Mouse (Mus musculus): ENCODE results near the gene Hyls1. TPM values are rescaled to one million over a fixed set of nuclear protein-coding genes. Genes with fewer than 3 reads are reported as not detected.

Gene Hyls1
- polyA plus RNA-seq, 1 experiment: 5.4 TPM

DNA sequence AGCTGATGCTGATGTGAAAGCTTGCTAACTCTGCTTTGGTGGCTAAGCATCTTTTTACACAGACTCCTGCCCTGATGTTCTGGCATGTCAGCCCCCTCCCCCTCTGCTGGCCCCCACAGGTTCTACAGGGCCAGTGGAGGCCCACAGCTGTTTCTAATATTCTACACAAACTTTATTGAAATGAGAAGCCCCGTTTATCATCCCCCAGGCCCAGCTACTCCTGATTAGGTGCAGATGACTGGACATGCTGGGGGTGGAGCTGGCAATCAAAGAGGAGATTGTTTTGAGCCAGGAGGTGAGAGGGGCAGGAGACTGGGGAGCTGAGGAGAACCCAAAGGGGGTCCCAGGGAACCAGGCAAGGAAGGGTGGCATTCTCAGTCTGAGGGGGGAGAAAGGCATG lies 40.4 kb downstream of the Hyls1 start:
- TF ChIP-seq POLR2A (IDR thresholded peaks at IDR 0.05; ENCODE audit: extremely low read depth, insufficient read depth, low read length) (no peak), CTCF (IDR thresholded peaks at IDR 0.05; ENCODE audit: extremely low read depth, insufficient read depth, low read length) (no peak)
- Histone ChIP-seq H3K4me1 (ENCODE audit: control insufficient read depth, insufficient read depth, low read length) (no peaks in the 10 kb centered on the region), H3K4me3 (ENCODE audit: insufficient read depth, low read length) (no peak overlapping the region), H3K27ac (ENCODE audit: insufficient read depth, low read length) (no peak overlapping the region)

DNA sequence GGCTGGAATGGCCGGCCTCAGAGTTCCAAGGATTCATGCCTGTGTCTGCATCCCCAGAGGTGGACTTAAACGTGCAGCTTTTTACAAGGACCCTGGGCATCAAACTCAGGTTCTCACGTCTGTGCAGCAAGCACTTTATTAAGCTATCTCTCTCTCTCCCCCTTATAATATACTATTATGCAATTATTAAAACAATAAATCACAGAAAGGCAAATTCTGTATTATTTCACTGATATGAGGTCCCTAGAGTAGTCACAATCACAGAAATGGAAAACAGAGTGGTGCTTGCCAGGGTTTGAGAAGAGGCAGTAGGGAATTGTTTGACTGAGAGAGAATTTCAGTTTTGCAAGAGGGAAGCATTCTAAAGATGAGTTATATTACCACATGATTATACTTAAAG lies 41.1 kb downstream of the Hyls1 start:
- TF ChIP-seq POLR2A (IDR thresholded peaks at IDR 0.05; ENCODE audit: extremely low read depth, insufficient read depth, low read length) (no peak), CTCF (IDR thresholded peaks at IDR 0.05; ENCODE audit: extremely low read depth, insufficient read depth, low read length) (no peak)
- H3K27ac ChIP-seq (ENCODE audit: insufficient read depth, low read length): no peak overlapping the region
- H3K4me3 ChIP-seq (ENCODE audit: insufficient read depth, low read length): no peak overlapping the region
- no peaks in the 10 kb centered on the region for H3K4me1 ChIP-seq (ENCODE audit: control insufficient read depth, insufficient read depth, low read length)

GRCm38 (mm10) chr9:35523941-35524411 lies 46.2 kb downstream of the Hyls1 start:
- no peak overlapping the region for H3K4me3 ChIP-seq (ENCODE audit: insufficient read depth, low read length)

DNA sequence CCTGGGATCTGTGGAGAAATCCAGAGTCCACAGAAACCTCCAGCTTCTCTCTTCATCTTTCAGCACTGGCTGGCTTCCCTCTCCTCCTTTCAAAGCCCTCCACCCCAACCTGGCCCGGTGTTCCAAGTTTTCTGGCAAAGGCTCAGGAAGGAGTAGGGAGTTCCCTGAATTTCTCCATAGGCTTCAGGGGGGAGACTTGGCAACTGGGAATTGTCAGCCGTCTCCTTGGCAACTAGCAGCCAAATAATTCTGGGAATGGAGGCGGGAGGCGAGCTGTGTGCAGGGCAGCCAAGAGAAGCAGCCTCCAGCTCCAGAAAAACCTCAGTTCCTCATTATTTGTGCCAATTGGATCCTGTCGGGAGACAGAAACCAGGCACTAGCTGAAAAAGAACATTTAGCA lies 46.7 kb downstream of the Hyls1 start:
- no peaks in the 10 kb centered on the region for H3K4me1 ChIP-seq (ENCODE audit: control insufficient read depth, insufficient read depth, low read length)
- H3K4me3 ChIP-seq (ENCODE audit: insufficient read depth, low read length): no peak overlapping the region
- no peak for TF ChIP-seq POLR2A (IDR thresholded peaks at IDR 0.05; ENCODE audit: extremely low read depth, insufficient read depth, low read length)
- TF ChIP-seq CTCF (IDR thresholded peaks at IDR 0.05; ENCODE audit: extremely low read depth, insufficient read depth, low read length): no peak
- 0 out of 2 replicates have a peak overlapping the region, but pooled peaks have one; percentile 44 for H3K27ac ChIP-seq (ENCODE audit: insufficient read depth, low read length)

More at GRCm38 (mm10) chr9:35523941-35524411, 46.2 kb downstream of the Hyls1 start:
- H3K27ac ChIP-seq (ENCODE audit: insufficient read depth, low read length): peak overlapping the region; percentile 44; the same call in 1 of the 2 replicates
- no peaks in the 10 kb centered on the region for H3K4me1 ChIP-seq (ENCODE audit: control insufficient read depth, insufficient read depth, low read length)
- TF ChIP-seq POLR2A (IDR thresholded peaks at IDR 0.05; ENCODE audit: extremely low read depth, insufficient read depth, low read length) (no peak), CTCF (IDR thresholded peaks at IDR 0.05; ENCODE audit: extremely low read depth, insufficient read depth, low read length) (peak; percentile 81)

- Histone ChIP-seq H3K4me3 (ENCODE audit: insufficient read depth, low read length) (no peak overlapping the region), H3K4me1 (ENCODE audit: control insufficient read depth, insufficient read depth, low read length) (no peaks in the 10 kb centered on the region), H3K27ac (ENCODE audit: insufficient read depth, low read length) (no peak overlapping the region)
- TF ChIP-seq POLR2A (IDR thresholded peaks at IDR 0.05; ENCODE audit: extremely low read depth, insufficient read depth, low read length): no peak
- TF ChIP-seq CTCF (IDR thresholded peaks at IDR 0.05; ENCODE audit: extremely low read depth, insufficient read depth, low read length): no peak
Measured at GRCm38 (mm10) chr9:35522821-35523515, 47.2 kb downstream of the Hyls1 start.

GRCm38 (mm10) chr9:35522241-35522640 lies 48.0 kb downstream of the Hyls1 start:
- Histone ChIP-seq H3K4me1 (ENCODE audit: control insufficient read depth, insufficient read depth, low read length) (no peaks in the 10 kb centered on the region), H3K27ac (ENCODE audit: insufficient read depth, low read length) (no peak overlapping the region), H3K4me3 (ENCODE audit: insufficient read depth, low read length) (no peak overlapping the region)
- TF ChIP-seq POLR2A (IDR thresholded peaks at IDR 0.05; ENCODE audit: extremely low read depth, insufficient read depth, low read length) (no peak), CTCF (IDR thresholded peaks at IDR 0.05; ENCODE audit: extremely low read depth, insufficient read depth, low read length) (no peak)

DNA sequence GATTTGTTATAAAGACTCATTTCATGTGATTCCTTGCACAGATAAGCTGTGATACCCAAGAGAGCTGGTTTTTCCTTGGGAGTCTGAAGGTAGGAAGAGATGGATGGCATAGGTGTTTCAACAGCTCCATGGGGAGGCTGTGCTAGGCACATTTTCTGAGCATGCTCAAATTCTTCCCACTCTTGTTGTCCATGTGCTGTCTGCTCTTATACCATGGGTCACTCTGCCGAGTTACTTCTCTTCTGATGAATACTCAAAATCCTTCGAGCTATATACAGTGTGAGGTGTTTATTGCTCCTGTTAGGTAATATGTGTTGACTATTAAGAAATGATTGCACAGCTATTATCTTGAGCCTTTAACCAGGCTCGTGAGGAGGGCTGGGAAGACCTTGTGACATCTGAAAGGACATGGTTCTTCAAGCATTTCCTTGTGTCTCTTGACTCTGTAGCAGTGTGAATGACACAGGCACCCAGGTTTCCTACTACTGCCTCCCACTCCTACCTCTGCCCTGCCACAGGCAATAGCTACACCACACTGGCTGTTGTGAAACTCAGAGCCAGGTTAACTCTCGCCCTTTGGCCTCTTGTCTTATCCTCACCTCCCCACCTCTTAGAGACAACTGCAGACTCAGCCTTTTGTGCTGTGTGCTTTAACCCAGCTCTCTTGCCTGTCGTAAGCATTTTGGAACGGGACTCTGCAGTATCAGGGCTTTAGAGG lies 49.4 kb downstream of the Hyls1 start:
- no peak overlapping the region for H3K4me3 ChIP-seq (ENCODE audit: insufficient read depth, low read length)
- H3K4me1 ChIP-seq (ENCODE audit: control insufficient read depth, insufficient read depth, low read length): no peaks in the 10 kb centered on the region
- H3K27ac ChIP-seq (ENCODE audit: insufficient read depth, low read length): no peak overlapping the region
- TF ChIP-seq POLR2A (IDR thresholded peaks at IDR 0.05; ENCODE audit: extremely low read depth, insufficient read depth, low read length): no peak
- TF ChIP-seq CTCF (IDR thresholded peaks at IDR 0.05; ENCODE audit: extremely low read depth, insufficient read depth, low read length): no peak

GRCm38 (mm10) chr9:35518169-35518568 lies 52.0 kb downstream of the Hyls1 start, which contains the start of gene Gm1113:
Gm1113 (minus strand) TSS chr9:35518269.
- Histone ChIP-seq H3K4me1 (ENCODE audit: control insufficient read depth, insufficient read depth, low read length) (no peaks in the 10 kb centered on the region), H3K4me3 (ENCODE audit: insufficient read depth, low read length) (no peak within 1 kb of the TSS), H3K27ac (ENCODE audit: insufficient read depth, low read length) (no peak within 1 kb of the TSS)
- TF ChIP-seq POLR2A (IDR thresholded peaks at IDR 0.05; ENCODE audit: extremely low read depth, insufficient read depth, low read length): no peak
- TF ChIP-seq CTCF (IDR thresholded peaks at IDR 0.05; ENCODE audit: extremely low read depth, insufficient read depth, low read length): no peak

DNA sequence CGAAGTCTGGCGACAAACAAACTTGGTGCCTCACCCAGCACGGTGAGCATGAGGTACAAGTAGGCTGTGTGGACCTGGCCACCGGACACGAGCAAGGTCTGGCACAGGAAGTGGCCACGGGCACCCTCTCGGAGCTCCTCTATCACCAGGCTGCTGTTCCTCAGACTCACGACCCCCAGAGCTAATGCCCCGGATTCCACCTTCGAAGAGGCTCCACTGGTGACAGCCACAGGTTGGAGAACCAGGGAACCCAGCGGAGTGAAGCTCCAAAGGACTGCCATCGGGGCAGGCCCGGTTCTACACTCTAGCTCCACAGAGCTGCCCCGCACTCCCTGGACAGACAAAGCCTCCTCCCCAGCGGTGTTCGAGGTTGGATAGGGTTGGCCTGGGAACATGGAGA lies 53.5 kb downstream of the Hyls1 start:
- no peak for TF ChIP-seq POLR2A (IDR thresholded peaks at IDR 0.05; ENCODE audit: extremely low read depth, insufficient read depth, low read length)
- no peak for TF ChIP-seq CTCF (IDR thresholded peaks at IDR 0.05; ENCODE audit: extremely low read depth, insufficient read depth, low read length)
- H3K4me1 ChIP-seq (ENCODE audit: control insufficient read depth, insufficient read depth, low read length): no peaks in the 10 kb centered on the region
- H3K4me3 ChIP-seq (ENCODE audit: insufficient read depth, low read length): no peak overlapping the region
- no peak overlapping the region for H3K27ac ChIP-seq (ENCODE audit: insufficient read depth, low read length)

All from cortical plate, adult 2 months (tissue).